Mouse (Mus musculus): ENCODE results near the gene Chst11. TPM values are rescaled to one million over a fixed set of nuclear protein-coding genes. Genes with fewer than 3 reads are reported as not detected.

The Chst11 gene
- total RNA-seq, 2 experiments from 2014 or later = 30.1 to 33.7 TPM

DNA sequence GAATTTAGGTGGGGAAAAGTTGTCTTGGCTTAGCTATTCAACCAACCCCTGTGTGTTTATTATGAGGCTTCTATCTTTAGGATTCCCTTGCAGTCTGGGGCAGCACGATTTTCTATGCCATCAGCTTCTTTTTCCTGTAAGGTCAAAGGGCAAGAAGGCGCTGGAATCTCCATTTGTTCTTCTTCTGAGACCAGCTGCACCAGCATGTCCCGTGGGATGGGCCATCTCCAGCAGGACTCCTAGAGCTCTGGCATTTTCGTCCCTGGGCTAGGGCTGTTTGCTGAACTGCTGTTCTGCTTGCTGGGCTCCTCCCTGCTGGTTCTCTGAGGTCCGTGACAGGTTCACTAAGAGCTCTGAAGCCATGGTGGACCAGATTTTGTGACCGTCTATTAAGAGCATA is 45.6 kb downstream of the Chst11 start:
- DNase-seq (ENCODE audit: low spot score in 2 of 2) = no peak

DNA sequence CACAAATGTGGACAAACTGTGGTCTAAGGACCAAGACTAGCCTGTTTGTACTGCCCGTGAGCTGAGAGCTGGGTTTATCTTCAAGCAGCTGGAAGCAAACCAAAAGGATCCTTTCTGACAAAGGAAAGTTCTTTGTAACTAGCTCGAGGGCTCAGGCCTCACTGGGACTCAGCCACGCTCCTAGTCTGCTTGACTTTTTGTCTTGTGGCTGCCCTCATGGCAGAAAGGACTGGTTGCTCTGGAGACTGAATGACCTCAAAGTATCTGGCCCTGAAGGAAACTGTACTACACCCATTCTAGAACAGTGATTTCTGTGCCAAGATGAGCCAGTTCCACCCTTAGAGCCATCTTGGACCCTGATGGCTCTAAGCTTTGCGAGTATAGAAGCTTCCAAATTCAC is 46.3 kb downstream of the Chst11 start:
- no peak for DNase-seq (ENCODE audit: low spot score in 2 of 2)

DNA sequence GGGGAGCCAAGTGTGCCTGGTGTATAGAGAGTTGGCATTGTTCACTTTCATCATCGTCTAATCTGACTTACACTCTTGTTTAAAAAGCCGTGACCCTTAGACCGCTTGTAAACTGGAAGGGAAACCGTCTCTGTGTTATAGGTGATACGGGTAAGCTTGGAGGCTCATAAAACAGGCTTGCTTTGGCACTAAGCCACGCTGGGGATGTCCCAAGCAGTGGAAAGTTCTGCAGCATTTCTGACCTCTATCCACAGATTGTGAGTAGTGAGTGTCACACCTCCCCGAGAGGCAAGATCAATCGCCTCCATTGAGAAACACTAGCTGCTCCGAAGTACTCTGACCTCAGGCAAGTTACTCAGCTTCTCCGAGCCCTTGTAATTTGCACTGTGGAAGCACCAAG is 47.3 kb downstream of the Chst11 start:
- no peak for DNase-seq (ENCODE audit: low spot score in 2 of 2)

DNA sequence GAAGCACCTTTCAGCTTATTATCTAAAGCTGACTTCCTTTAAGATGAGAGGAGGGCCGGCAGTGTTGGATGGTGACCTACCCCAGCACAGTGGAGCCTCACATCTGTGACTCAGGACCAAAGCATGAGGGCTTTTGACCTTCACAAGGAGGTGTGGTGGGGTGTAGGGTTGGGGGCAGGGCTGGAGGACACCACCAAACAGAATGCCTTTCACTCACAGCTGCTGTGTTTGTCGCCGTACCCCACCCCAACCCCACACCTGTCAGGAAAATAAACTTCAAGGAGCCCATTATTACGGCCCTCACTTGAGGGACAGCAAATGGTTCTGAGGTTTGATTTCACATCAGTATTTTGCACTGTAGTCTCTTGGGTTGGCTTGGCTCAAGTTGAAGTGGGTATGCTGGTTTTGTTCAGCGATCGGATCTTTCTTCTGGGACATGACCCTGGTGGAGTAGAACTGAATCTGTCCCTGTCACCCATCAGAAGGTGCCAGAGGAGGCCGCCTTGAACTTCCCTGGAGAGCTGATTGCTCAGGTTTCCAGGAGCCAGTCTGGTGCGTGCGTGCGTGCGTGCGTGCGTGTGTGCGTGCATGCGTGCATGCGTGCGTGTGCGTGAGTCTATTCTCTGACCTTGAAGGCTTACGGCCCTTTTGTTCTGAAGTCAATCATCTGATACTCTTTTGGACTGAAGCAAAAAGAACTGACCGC is 51.2 kb downstream of the Chst11 start:
- no peak for DNase-seq (ENCODE audit: low spot score in 2 of 2)

DNA sequence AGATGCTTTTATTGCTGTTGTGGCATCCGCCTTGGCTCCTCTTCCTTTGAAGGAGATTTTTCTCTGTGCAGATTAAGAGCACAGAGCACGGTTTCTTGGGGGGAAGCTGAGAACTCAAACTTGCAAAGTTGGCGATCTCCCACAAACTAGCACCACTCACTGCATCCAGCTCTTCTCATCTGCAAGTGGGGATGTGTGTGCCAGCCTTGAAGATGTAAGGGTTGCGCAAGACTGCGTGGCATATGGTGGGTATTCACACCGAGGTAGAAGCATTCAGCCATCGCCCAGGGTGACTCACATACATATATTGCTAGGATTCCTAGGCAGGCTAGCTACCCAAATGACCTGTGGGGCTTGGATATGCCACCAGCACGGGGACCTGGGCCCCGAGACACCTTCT is 52.9 kb downstream of the Chst11 start:
- peak; percentile 54 to 68 for DNase-seq (ENCODE audit: low spot score in 2 of 2)

DNA sequence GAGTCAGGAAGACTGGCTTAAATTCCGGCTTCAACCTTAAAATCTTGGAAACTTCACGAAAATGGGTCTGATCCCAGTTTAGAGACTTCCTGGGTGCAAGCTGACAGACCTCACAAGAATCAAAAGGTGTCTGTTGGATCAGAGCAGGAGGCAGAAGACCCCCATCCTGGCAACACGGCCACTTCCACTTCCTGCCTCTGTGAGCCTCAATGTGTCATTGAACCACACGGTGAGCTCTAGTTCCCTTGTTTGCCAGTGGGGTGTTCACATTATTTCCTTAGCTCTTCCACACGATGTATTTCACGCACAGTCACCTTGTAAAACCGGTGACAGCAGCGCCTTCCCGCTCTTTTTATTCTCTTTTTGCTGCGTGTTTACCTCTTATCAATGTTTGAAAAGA is 54.1 kb downstream of the Chst11 start:
- DNase-seq (ENCODE audit: low spot score in 2 of 2) = no peak

DNA sequence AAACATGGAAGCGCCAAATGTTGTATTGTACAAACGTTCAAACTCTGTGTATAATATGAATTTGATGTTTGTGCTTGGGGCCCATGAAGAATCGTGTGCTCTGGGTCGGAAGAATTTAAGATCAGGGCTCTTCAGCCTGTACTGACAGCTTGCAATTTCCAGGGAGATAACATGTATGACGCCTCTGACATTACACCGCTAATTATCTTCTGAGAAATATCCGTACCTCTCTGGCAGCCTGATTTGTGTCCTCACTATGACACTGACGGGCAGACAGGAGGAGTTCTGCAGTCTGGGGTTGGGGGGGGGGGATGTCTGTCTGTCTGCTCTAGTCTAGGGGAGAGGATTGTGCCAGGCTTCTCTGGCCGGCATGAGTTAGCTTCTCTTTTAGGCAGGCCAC is 56.6 kb downstream of the Chst11 start:
- DNase-seq (ENCODE audit: low spot score in 2 of 2) = no peak

DNA sequence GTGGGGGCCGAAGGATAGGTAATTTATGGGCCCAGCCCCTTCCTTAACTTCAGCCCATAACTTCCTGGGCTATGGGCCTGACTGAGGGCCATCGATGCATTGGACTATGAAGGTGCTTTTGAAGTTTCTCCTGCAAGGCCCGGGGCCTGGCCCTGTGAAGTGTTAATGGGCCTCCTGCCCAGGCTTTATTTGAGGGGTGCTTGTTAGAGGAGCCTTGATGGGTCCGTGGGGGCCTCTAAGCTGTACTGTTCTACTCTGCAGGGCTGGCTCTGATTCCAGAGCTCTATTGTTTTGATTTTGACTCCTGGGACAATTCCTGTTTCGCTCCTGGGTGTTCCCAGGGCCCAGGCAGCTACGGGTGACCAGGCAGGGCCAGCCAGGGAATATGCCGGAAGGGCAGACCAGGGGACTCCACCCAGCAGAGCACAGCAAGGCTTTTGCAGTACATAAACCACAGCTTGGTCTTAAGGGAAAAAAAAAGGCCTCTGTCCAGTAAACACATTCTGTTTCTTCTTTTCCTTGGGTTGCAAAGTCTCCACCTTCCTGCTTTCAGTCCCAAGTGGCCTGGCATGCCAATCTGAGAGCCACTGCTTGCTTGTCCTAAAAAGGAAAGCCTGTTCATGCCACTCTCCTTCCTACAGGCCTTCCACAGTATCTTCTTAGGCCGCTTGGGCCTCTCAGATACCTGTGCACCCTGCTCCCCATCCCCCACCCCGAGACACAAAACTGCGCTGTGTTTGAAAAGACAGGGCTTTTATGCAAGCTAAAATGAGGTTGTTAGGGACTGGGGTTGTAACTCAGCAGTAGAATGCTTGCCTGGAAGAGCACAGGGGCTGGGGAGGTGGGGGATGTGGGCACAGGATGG is 57.5 kb downstream of the Chst11 start:
- no peak for DNase-seq (ENCODE audit: low spot score in 2 of 2)

DNA sequence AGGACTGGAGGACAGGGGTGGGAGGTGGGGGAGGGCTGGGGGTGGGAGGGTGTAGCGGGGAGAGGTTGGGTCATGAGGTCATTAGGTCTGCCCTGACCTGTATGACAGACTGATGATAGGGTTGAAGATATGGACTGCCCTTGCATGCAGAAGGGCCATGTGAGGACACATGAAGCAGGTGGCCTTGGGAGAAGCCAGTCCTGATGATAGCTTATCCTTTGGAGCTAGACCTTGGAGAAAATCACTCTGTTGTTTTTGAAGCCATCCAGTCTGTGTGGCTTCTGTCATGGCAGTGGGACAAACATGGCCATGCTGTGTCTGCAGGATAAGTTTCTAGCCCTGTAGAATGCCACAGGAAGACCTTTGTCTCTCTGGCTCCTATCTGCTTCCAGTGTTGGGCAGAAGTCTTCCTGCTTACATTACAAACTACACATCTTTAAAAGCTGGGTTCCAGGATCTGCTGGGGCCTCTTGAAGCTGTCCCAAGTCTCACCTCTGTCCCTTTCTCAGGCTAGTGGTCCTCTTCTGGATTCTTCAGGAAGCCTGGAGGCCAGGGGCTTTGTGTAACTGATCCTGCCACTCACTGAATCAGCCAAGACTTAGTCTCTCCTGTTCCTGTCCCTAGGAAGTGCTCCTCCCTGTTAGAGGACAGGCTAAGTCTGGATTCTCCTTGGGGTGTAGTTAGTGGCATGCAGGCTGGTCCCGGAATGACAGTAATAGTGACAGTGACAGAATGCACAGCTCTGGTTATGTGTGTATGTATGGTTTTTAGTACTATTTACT is 58.4 kb downstream of the Chst11 start:
- no peak for DNase-seq (ENCODE audit: low spot score in 2 of 2)

DNA sequence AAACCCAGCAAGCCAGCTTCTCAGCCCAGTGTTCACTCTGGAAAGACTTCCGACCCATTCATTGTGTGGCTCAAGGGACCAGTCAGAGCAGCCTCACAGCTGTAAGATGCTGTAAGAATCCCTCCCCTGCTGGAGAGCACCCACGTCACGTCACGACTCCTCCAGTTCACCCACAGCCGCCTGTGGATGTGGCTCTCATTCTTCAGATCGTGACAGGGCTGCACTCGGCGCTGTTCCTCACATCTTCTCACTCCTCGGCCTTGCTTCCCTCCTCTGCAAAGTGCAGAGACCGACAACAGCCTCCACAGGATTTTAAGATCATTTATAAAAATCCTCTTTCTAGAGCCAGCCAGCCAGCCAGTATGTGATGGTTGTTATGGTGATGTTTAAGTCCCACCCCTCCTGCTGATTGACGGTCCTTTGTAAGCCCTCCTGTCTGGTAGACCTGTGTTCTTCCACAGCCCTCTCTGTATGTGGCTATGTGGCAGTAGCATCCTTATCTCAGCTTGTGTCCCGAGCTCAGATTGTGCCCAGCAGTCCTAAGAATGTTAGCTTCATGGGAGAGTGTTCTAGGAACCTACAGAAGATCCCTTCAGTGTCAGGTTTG is 64.0 kb downstream of the Chst11 start:
- peak; percentile 49 to 71 for DNase-seq (ENCODE audit: low spot score in 2 of 2)

DNA sequence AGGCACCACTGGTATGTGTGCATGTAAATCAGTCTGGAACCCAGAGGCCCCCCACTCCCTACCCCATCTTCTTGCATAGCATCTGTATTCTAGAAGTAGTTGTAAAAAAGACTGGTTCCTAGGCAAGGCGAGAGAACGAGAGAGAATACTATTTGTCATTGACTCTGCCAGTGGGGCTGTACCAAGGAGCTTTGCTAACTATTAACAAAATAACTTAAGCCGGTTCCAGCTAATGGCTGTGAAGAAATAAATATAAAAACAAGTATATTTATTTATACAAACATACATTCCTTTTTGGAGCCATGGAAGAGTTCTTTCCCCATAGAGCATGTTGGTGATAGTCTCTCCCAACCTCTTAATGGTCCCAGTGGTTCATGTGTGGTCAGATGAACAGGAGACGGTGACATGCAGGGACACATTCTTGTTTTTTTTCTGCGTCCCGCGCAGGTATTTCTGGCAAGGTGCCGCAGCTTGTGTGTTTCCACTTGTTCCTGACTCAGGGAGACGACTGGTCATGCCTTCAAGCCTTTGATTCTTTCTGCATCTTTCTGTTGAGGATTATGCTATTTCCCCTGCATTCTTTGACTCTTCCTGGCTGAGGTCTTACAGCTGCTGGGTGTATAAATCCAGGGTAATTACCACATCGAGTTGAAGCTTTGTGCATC is 68.7 kb downstream of the Chst11 start:
- no peak for DNase-seq (ENCODE audit: low spot score in 2 of 2)

DNA sequence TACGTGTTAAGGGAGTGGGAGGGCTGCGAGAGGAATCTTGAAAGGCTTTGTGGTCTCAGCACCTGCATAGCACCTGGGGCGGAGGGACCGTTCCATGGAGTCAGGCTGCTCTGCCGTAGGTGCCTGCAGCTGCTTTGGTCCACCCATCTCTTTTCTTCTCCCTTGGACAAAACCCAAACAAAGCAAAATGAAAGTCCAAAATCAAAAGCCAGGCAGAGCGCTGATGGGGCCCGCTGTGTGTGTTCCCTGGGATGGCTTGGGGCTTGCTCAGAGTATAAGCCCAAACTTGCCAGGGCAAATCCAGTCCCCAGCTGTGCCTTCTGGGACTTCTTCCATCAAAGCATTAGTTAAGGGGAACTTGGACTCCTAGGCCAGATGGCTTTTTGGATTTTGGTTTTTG is 71.0 kb downstream of the Chst11 start:
- no peak for DNase-seq (ENCODE audit: low spot score in 2 of 2)

DNA sequence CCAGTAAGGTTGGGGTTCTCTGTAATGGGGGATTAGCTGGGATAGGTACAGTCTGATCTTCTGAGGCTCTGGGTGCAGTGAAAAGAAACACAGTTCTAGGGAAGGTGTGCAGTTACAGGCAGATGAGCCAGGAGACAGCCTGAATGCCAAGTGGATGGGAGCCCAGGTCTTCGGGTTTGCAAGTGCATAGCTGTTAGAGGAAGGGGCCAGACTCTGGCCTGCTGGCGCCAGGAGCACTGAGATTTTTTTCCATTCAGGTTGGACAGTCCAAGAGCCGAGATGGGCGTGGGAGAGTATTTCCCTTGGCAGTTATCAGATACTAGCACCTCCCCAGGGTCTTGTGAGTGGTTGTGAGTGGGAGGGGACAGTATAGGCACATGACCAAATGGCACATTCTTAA is 71.6 kb downstream of the Chst11 start:
- DNase-seq (ENCODE audit: low spot score in 2 of 2) = no peak

DNA sequence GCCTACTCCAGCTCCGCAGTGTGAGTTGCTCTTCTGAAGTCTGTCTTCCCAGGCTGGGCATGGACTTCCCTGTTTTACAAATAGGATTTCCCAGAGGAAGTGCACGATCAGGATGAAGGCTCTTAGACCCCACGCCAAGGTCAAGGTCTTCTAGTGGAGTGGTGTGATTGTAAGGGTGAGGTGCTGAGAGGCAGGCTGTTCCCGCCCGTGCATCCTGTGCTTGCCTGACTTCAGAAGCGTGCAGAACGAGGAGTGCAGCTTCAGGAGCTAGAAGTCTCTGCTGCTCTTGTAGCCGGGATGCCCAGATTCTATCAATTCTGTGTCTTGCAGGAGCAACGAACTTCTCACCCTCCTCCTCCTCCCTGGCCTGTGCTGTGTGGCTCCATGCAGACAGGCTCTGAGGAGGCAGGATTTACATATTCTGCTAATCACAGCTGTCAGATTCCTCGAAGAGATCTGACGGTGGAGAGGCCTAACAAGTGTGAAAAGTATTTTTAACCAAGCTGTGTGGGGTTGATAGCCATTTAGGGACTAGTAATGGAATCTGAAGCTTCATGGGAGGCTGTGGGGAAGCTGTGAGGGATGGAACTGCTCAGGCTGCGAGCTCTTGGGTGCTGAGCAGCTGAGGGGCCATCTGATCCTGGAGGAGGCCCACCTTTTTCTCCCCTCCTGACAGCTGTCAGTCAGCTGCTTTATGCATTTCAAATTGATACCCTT is 74.9 kb downstream of the Chst11 start:
- DNase-seq (ENCODE audit: low spot score in 2 of 2) = peak in 1 of 2 experiments; percentile 56

DNA sequence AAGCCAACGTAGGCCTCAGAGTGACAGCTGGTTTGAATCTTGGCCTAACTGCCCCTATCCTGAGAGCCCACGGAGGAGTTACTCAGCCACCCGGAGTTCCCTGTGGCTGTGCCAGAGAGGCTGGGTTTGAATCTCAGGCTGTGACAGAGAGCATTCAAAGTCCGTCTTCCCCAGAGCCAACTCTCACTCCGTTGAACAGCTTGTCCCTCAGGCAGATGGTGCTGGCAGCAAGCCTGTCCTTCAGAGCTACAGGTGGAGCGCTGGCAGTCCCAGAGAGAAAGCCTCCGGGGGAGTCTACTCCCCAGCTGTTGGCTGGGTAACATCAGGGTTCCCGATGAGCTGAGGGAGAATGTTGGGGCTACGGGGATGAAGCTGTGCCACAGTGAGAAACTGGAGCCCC is 77.0 kb downstream of the Chst11 start:
- DNase-seq (ENCODE audit: low spot score in 2 of 2) = peak; percentile 75 to 77

DNA sequence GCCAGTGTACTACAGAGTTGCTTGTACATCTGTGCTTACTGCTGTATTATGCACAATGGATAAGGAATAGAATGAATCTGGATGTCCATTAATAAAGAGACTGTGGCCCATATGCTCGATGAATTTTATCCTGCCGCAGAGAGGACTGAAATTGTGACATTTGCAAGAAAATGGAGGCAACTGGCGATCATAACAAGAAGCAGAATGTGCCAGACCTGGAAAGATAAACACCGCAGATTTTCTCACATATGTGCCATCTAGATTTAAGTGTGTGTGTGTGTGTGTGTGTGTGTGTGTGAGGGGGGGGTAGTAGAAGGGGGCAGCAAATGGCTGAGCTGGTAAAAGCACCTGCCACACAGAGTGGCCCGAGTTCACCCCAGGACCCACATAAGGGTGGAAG is 79.5 kb downstream of the Chst11 start:
- no peak for DNase-seq (ENCODE audit: low spot score in 2 of 2)

DNA sequence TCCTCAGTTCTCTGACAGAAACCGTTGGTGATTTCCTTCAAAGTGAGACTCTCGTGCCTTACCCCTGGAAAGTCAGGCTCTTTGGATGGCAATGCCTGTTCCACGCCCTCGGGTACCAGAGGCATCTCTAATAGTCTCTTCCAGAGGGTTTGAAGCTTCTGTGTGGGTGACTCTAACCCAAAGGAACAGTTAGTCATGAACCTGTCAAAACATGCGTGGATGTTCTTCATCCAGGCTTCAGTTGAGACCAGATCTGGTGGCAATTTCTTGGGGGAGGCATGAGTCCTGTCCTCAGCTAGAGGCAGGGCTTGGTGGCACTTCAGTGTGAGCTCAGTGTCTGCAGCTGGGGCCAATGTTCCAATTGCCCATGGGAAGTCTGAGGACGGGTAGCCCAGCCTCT is 80.9 kb downstream of the Chst11 start:
- no peak for DNase-seq (ENCODE audit: low spot score in 2 of 2)

DNA sequence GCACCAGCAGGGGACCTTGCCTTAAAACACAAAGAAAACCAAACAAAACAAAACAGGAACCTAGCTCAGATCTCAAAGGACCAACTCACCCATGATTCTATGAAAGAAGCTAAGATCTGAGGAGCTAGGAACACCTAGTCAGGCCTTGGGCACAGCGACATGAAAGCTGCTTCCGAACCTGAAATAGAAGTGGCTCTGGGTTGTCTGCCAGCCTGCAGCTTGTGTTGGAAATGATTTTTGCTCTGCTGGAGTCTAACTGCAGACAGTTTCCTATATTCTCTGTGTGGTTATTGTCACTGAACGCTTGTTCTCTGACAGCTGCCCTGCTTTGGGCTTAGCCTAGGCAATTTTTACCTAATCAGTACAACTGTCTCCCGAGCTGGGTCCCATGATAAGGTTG is 82.0 kb downstream of the Chst11 start:
- no peak for DNase-seq (ENCODE audit: low spot score in 2 of 2)

DNA sequence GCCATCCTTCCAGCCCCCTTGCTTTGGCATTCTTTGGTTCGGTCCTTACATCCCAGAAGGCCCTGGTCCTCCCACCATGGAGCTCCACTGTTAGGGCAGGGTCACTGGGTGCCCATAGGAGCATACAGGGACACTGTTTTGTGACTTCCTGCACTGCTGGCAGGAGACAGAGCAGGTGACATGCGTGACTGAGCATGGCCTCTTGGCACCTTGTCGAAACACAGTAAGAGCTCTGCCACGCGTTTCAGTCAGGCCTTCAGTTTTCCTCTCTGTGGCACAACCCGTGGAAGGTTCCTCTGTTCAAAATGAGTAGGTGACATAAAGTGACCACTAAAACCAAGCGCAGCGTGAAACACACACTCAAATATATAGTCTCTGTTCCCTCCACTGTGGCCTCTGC is 83.2 kb downstream of the Chst11 start:
- DNase-seq (ENCODE audit: low spot score in 2 of 2) = no peak

DNA sequence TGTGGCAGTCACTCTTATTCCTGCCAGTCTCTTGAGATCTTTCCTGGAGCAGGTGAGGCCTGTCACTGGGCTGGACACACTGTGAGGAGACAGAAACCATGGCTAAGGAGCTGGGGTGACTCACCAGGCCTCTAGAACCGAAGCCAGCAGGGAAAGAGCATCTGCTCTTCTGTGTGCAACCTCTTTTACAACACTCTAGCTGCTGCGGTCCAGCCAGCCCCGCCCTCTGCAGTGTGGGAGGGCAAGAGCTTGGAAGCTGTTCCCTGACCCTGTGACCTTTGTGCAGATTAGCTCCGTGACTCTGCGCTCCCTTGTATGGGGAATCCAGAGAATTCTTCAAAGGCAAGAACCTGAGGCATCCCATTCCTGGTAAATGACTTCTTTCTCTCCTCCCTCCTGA is 84.5 kb downstream of the Chst11 start:
- DNase-seq (ENCODE audit: low spot score in 2 of 2) = no peak

All from left cerebral cortex, adult 18-20 months (tissue).